Mouse (Mus musculus) gastrocnemius, postnatal 14 days (tissue): ENCODE results near the gene Wdr24. TPM values are rescaled to one million over a fixed set of nuclear protein-coding genes. Genes with fewer than 3 reads are reported as not detected.
A peak's percentile ranks its signal among the peaks of the same experiment; 100 is the strongest.
"Not testable (repeated sequence)": the region's sequence is repeated elsewhere in the genome, so short reads cannot be mapped to it uniquely, and the experiment has no call there.

Source experiments
- DNase-seq: peaks from one replicate; pipeline ENCODE4 v3.0.0; 2021; ENCODE audit warnings: mixed read lengths
- intact Hi-C: fragments of 180-260 bp; cut with DNase I; formaldehyde crosslinking; loops from one replicate; pipeline ENCODE4 v1.15.1; 2025; ENCODE audit warnings: low total_unique reads
- total RNA-seq, 2 experiments: library from RNA; stranded (reverse); gene quantifications; 2 replicates each; pipeline ENCODE4 v1.2.3; 2021

Gene Wdr24
- total RNA-seq, 2 experiments from 2014 or later = 9.1 to 9.2 TPM

- DNase-seq = peak; percentile 52
- intact Hi-C loops = no loop called here
Observed at GRCm38 (mm10) chr17:25801029-25801428, 22.4 kb upstream of the Wdr24 start.

GRCm38 (mm10) chr17:25802825-25803517 is 20.5 kb upstream of the Wdr24 start:
- DNase-seq = peak; percentile 70
- intact Hi-C loops = loop anchor here (2.0 kb wide), 1 partner anchor 30 kb away; the partner anchor contains the start of gene Narfl

GRCm38 (mm10) chr17:25806507-25806906 is 16.9 kb upstream of the Wdr24 start:
- intact Hi-C loops = no loop called here

GRCm38 (mm10) chr17:25807452-25807851 is 16.0 kb upstream of the Wdr24 start:
- intact Hi-C loops, DNase-seq: not testable (repeated sequence)

More at GRCm38 (mm10) chr17:25806507-25806906, 16.9 kb upstream of the Wdr24 start:
- no peak for DNase-seq

- intact Hi-C loops = no loop called here
- no peak for DNase-seq
Observed at GRCm38 (mm10) chr17:25808028-25808427, 15.4 kb upstream of the Wdr24 start.

- intact Hi-C loops = no loop called here
Observed at GRCm38 (mm10) chr17:25808789-25809605, 14.4 kb upstream of the Wdr24 start, which contains the start of gene Fbxl16. Gene Fbxl16 (plus strand): TSS chr17:25809085.

GRCm38 (mm10) chr17:25809606-25810340 is 13.7 kb upstream of the Wdr24 start:
- DNase-seq = no peak
- intact Hi-C loops = no loop called here

More at GRCm38 (mm10) chr17:25808789-25809605, 14.4 kb upstream of the Wdr24 start, which contains the start of gene Fbxl16:
- peak; percentile 64 for DNase-seq

GRCm38 (mm10) chr17:25810890-25811289 is 12.5 kb upstream of the Wdr24 start:
- intact Hi-C loops = no loop called here

GRCm38 (mm10) chr17:25813471-25813870 is 10.0 kb upstream of the Wdr24 start:
- DNase-seq = peak; percentile 86
- intact Hi-C loops = no loop called here

More at GRCm38 (mm10) chr17:25810890-25811289, 12.5 kb upstream of the Wdr24 start:
- DNase-seq = no peak

- intact Hi-C loops = no loop called here
- peak; percentile 1 for DNase-seq
Observed at GRCm38 (mm10) chr17:25817662-25818061, 5.8 kb upstream of the Wdr24 start.

- intact Hi-C loops = no loop called here
- DNase-seq = peak; percentile 10
Observed at GRCm38 (mm10) chr17:25818851-25819780, 4.3 kb upstream of the Wdr24 start.

- intact Hi-C loops = no loop called here
- no peak for DNase-seq
Observed at GRCm38 (mm10) chr17:25824362-25825142, 1.1 kb downstream of the Wdr24 start.

- intact Hi-C loops = no loop called here
- DNase-seq = no peak
Observed at GRCm38 (mm10) chr17:25825311-25825710, 1.9 kb downstream of the Wdr24 start.

GRCm38 (mm10) chr17:25825984-25826570 is 2.6 kb downstream of the Wdr24 start:
- no peak for DNase-seq

GRCm38 (mm10) chr17:25827011-25827410 is 3.6 kb downstream of the Wdr24 start:
- intact Hi-C loops = no loop called here

More at GRCm38 (mm10) chr17:25825984-25826570, 2.6 kb downstream of the Wdr24 start:
- intact Hi-C loops = no loop called here

GRCm38 (mm10) chr17:25827546-25828222 is 4.3 kb downstream of the Wdr24 start:
- DNase-seq = no peak
- intact Hi-C loops = no loop called here

More at GRCm38 (mm10) chr17:25827011-25827410, 3.6 kb downstream of the Wdr24 start:
- DNase-seq = no peak

GRCm38 (mm10) chr17:25828223-25828594 is 4.8 kb downstream of the Wdr24 start:
- intact Hi-C loops = no loop called here
- no peak for DNase-seq
